Mouse (Mus musculus): Measurements from ENCODE around the gene Grk3.

DNA sequence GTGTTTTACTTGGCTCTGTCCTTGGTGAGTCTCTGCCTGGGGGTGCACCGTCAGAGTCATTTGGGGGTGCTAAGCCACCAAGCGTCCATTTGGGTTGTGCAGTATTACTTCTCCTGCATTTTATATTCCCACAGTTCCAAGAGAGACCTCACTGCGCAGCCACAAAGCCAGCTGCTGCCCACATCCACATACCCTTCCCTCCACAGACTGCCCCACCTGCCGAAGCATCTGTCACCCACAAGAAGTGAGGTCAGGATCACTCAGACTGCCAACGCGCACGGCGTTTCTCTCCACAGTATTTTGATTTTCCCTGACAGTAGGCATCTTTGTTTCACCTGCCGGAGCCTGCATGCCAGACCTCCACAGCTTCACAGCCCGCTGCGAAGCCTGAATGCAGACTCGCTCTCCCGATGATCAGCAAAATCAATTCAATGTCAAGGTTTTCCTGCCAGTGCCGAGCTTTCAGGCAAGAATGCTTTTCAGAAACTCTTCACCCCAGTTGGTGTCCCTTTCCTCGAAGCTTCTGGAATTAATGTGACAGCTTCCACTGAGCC lies 15.7 kb upstream of the Grk3 start:
- TF ChIP-seq POLR2A (IDR thresholded peaks at IDR 0.05; ENCODE audit: extremely low read depth, insufficient read depth, low read length), result no peak
- TF ChIP-seq CTCF (IDR thresholded peaks at IDR 0.05; ENCODE audit: low read depth, low read length), result no peak

Measured in liver, adult 2 months (tissue).